In the genomic region with DNA sequence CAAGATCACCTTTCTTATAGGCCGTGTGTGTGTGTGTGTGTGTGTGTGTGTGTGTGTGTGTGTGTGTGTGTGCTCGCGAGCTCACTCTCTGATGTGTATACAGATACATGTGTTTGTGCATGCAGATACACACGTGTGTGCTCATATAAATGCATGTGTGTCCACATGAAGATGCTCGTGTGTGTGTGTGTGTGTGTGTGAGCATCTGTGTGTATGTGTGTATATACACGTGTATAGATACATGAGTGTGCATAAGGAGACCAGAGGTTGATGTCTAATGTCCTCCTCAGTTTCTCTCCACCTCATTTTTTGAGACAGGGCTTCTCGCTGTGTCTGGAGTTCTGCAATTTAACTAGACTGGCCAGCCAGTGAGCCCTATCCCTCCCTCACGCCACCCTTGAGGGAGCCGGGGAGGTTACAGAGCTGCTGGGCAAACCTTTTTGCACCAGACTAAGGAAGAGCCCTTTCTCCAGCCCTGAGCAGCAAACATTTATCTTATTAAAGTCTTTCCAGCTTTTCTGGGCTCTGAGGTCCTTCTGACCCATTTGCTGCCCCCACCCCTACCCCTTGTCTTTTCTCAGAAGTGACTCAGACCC, we compare ENCODE assay signal across 8 mouse cellular contexts. TPM values are rescaled to one million over a fixed set of nuclear protein-coding genes. Genes with fewer than 3 reads are reported as not detected.
DNase-seq lines count a peak whose midpoint lies in the region; ATAC-seq and TF ChIP-seq lines count a peak whose summit lies in the region.

No protein-coding gene starts in this region.

- TF ChIP-seq POLR2A in small intestine, adult 2 months (IDR thresholded peaks at IDR 0.05; ENCODE audit: low read depth, low read length), result no peak

- intact Hi-C loops in gastrocnemius, adult 2 months (cut with DNase I), result no loop called here

- peak overlapping the region; percentile 62 for H3K27ac ChIP-seq in gastrocnemius, adult 2 months
- peak overlapping the region; percentile 54; the same call in 1 of the 2 replicates for H3K27ac ChIP-seq in midbrain, embryonic 12.5 days (replicated peaks)
- H3K27ac ChIP-seq in midbrain, postnatal 0 days (ENCODE audit: low read depth, low read length), result no peak overlapping the region
- peak overlapping the region; percentile 84 for H3K27ac ChIP-seq in limb, embryonic 10.5 days
- peak overlapping the region; percentile 23; the same call in 1 of the 2 replicates for H3K27ac ChIP-seq in small intestine, adult 2 months (ENCODE audit: insufficient read depth, low read depth, low read length)

- DNase-seq in gastrocnemius, adult 2 months, result no peak
- DNase-seq in gastrocnemius, adult 18-20 months (ENCODE audit: low spot score), result no peak
- DNase-seq in midbrain, postnatal 0 days (ENCODE audit: low spot score), result no peak
- DNase-seq in limb, embryonic 10.5 days (ENCODE audit: low spot score), result no peak
- DNase-seq in cerebellum, postnatal 25 days, result no peak
- no peak for DNase-seq in testis, postnatal 14 days (ENCODE audit: low spot score)

- H3K4me3 ChIP-seq in gastrocnemius, adult 2 months, result no peak overlapping the region
- H3K4me3 ChIP-seq in midbrain, embryonic 12.5 days, result no peak overlapping the region
- H3K4me3 ChIP-seq in midbrain, postnatal 0 days (ENCODE audit: low read depth, low read length), result no peak overlapping the region
- H3K4me3 ChIP-seq in limb, embryonic 10.5 days, result peak overlapping the region; percentile 36
- no peak overlapping the region for H3K4me3 ChIP-seq in small intestine, adult 2 months (ENCODE audit: low read depth, low read length)

- H3K4me1 ChIP-seq in midbrain, embryonic 12.5 days, result peaks cover 30% of the 10 kb centered on the region
- H3K4me1 ChIP-seq in midbrain, postnatal 0 days (ENCODE audit: insufficient read depth, low read length), result no peaks in the 10 kb centered on the region
- H3K4me1 ChIP-seq in limb, embryonic 10.5 days, result peaks cover 40% of the 10 kb centered on the region
- peaks cover 13% of the 10 kb centered on the region; the same call in 1 of the 2 replicates for H3K4me1 ChIP-seq in small intestine, adult 2 months (ENCODE audit: control insufficient read depth, insufficient read depth, insufficient read length, low read length)

- H3K36me3 ChIP-seq in midbrain, embryonic 12.5 days, result no peaks in the 10 kb centered on the region; the same call in 1 of the 2 replicates
- H3K36me3 ChIP-seq in midbrain, postnatal 0 days (ENCODE audit: insufficient read depth, low read length), result no peaks in the 10 kb centered on the region
- no peaks in the 10 kb centered on the region for H3K36me3 ChIP-seq in limb, embryonic 10.5 days
- peaks cover 1% of the 10 kb centered on the region; the same call in 1 of the 2 replicates for H3K36me3 ChIP-seq in small intestine, adult 2 months (ENCODE audit: control insufficient read depth, insufficient read depth, low read length)

- WGBS in midbrain, embryonic 12.5 days, result 65% methylated on average over 9 of the region's 9 CpGs
- WGBS in midbrain, postnatal 0 days, result 73% methylated on average over 9 of the region's 9 CpGs
- whole genome bisulfite sequencing in limb, embryonic 10.5 days, result 71% methylated on average over 9 of the region's 9 CpGs
- 74% methylated on average over 9 of the region's 9 CpGs for WGBS in small intestine, adult 2 months

- no peak for TF ChIP-seq CTCF in gastrocnemius, adult 2 months (IDR thresholded peaks at IDR 0.05)
- no peak for TF ChIP-seq CTCF in midbrain, postnatal 0 days (IDR thresholded peaks at IDR 0.05)
- TF ChIP-seq CTCF in small intestine, adult 2 months (IDR thresholded peaks at IDR 0.05; ENCODE audit: extremely low read depth, insufficient read length, insufficient replicate concordance, low read depth, low read length), result no peak

- H3K9ac ChIP-seq in midbrain, embryonic 12.5 days (replicated peaks), result no peak overlapping the region
- H3K9ac ChIP-seq in midbrain, postnatal 0 days (replicated peaks; ENCODE audit: low read length, poor library complexity, severe bottlenecking), result no peak overlapping the region

- H3K27me3 ChIP-seq in midbrain, embryonic 12.5 days, result peaks cover 58% of the 10 kb centered on the region
- no peaks in the 10 kb centered on the region for H3K27me3 ChIP-seq in midbrain, postnatal 0 days (ENCODE audit: insufficient read depth, low read length)
- no peaks in the 10 kb centered on the region for H3K27me3 ChIP-seq in limb, embryonic 10.5 days (ENCODE audit: low read depth, poor library complexity, severe bottlenecking)
- no peaks in the 10 kb centered on the region for H3K27me3 ChIP-seq in small intestine, adult 2 months (ENCODE audit: control insufficient read depth, insufficient read depth, low read length)

- no peak for ATAC-seq in midbrain, embryonic 12.5 days (ENCODE audit: low FRiP score, low read depth)
- no peak for ATAC-seq in midbrain, postnatal 0 days (ENCODE audit: low FRiP score)

- H3K9me3 ChIP-seq in midbrain, embryonic 12.5 days, result no peaks in the 10 kb centered on the region
- no peaks in the 10 kb centered on the region for H3K9me3 ChIP-seq in midbrain, postnatal 0 days (ENCODE audit: low read length)
- H3K9me3 ChIP-seq in limb, embryonic 10.5 days (replicated peaks), result no peaks in the 10 kb centered on the region

- H3K4me2 ChIP-seq in midbrain, embryonic 12.5 days (replicated peaks), result peak overlapping the region; percentile 7; the same call in 1 of the 2 replicates
- no peak overlapping the region for H3K4me2 ChIP-seq in midbrain, postnatal 0 days (ENCODE audit: low read depth, low read length, poor library complexity, severe bottlenecking)

RNA-seq across cellular contexts. Expression of a gene that starts 11.6 kb away (rescaled TPM):
- not detected for total RNA-seq in gastrocnemius, adult 2 months (2021)
- total RNA-seq in gastrocnemius, adult 18-20 months (2021), result not detected
- polyA plus RNA-seq in midbrain, embryonic 12.5 days (2016; fragmentation: Nextera tagmentation; extraction: Ambion mirVana), result not detected in 2 replicates
- total RNA-seq in midbrain, postnatal 0 days (2014; rRNA removed), result 0.33 and 0.49 TPM in 2 replicates
- not detected in 2 replicates for polyA plus RNA-seq in midbrain, postnatal 0 days (2015; fragmentation: Nextera tagmentation; extraction: Ambion mirVana)
- not detected in 2 replicates for polyA plus RNA-seq in limb, embryonic 10.5 days (2016; fragmentation: Nextera tagmentation; extraction: Ambion mirVana)
- polyA plus RNA-seq in small intestine, adult 2 months (2012; rRNA removed), result not detected in 2 replicates

RNA-seq across cellular contexts. Expression of a gene that starts 14.4 kb away (rescaled TPM):
- 1 to 10 TPM; 1.8 to 4.0 TPM for total RNA-seq in gastrocnemius, adult 2 months (2021)
- 1 to 10 TPM; 1.8 to 2.5 TPM for total RNA-seq in gastrocnemius, adult 18-20 months (2021)
- 54.6 and 62.9 TPM in 2 replicates for polyA plus RNA-seq in midbrain, embryonic 12.5 days (2016; fragmentation: Nextera tagmentation; extraction: Ambion mirVana)
- 18.2 and 20.7 TPM in 2 replicates for total RNA-seq in midbrain, postnatal 0 days (2014; rRNA removed)
- 16.3 and 16.5 TPM in 2 replicates for polyA plus RNA-seq in midbrain, postnatal 0 days (2015; fragmentation: Nextera tagmentation; extraction: Ambion mirVana)
- 30.1 and 44.7 TPM in 2 replicates for polyA plus RNA-seq in limb, embryonic 10.5 days (2016; fragmentation: Nextera tagmentation; extraction: Ambion mirVana)
- polyA plus RNA-seq in small intestine, adult 2 months (2012; rRNA removed), result 3.2 and 9.7 TPM in 2 replicates

RNA-seq across cellular contexts. Expression of a gene that starts 32.6 kb away (rescaled TPM):
- 10 to 100 TPM; 44.5 to 61.3 TPM for total RNA-seq in gastrocnemius, adult 2 months (2021)
- 10 to 100 TPM; 48.4 to 58.3 TPM for total RNA-seq in gastrocnemius, adult 18-20 months (2021)
- 226 and 233 TPM in 2 replicates for polyA plus RNA-seq in midbrain, embryonic 12.5 days (2016; fragmentation: Nextera tagmentation; extraction: Ambion mirVana)
- total RNA-seq in midbrain, postnatal 0 days (2014; rRNA removed), result 539 and 562 TPM in 2 replicates
- 380 and 390 TPM in 2 replicates for polyA plus RNA-seq in midbrain, postnatal 0 days (2015; fragmentation: Nextera tagmentation; extraction: Ambion mirVana)
- 215 and 217 TPM in 2 replicates for polyA plus RNA-seq in limb, embryonic 10.5 days (2016; fragmentation: Nextera tagmentation; extraction: Ambion mirVana)
- 119 and 280 TPM in 2 replicates for polyA plus RNA-seq in small intestine, adult 2 months (2012; rRNA removed)
